Mouse (Mus musculus) kidney, adult 2 months (tissue): Measurements from ENCODE around the gene Ccdc113. TPM values are rescaled to one million over a fixed set of nuclear protein-coding genes. Genes with fewer than 3 reads are reported as not detected.
"Not testable (repeated sequence)": the region's sequence is repeated elsewhere in the genome, so short reads cannot be mapped to it uniquely, and the experiment has no call there.

Experiments
- DNase-seq: peaks from one replicate; pipeline ENCODE4 v3.0.0; 2021
- H3K27ac ChIP-seq: fragments of 200-500 bp; 2 replicates; pipeline ENCODE4 v1.5.1; 2012; ENCODE audit warnings: low read depth, low read length, control low read depth, inconsistent platforms; ENCODE audit not compliant: insufficient read depth
- H3K27me3 ChIP-seq: fragments of 200-500 bp; replicated peaks from 2 replicates; pipeline ENCODE4 v1.6.1; 2012; ENCODE audit warnings: mild to moderate bottlenecking, moderate library complexity, low read length, inconsistent platforms; ENCODE audit not compliant: control insufficient read depth, insufficient read depth
- H3K36me3 ChIP-seq: fragments of 200-500 bp; 2 replicates; pipeline ENCODE4 v1.6.1; 2012; ENCODE audit warnings: mild to moderate bottlenecking, moderate library complexity, low read length, inconsistent platforms; ENCODE audit not compliant: control insufficient read depth, insufficient read depth
- H3K4me1 ChIP-seq: fragments of 200-500 bp; 2 replicates; pipeline ENCODE4 v1.6.1; 2011; ENCODE audit warnings: low read length; ENCODE audit not compliant: control insufficient read depth, insufficient read depth
- H3K4me3 ChIP-seq: fragments of 200-500 bp; 2 replicates; pipeline ENCODE4 v1.5.1; 2011; ENCODE audit warnings: mild to moderate bottlenecking, low read depth, low read length, control low read depth; ENCODE audit not compliant: insufficient read depth
- CTCF ChIP-seq: fragments of 200-500 bp; conservative IDR thresholded peaks from 2 replicates; pipeline ENCODE4 v1.5.1; 2011; ENCODE audit warnings: low read depth, mild to moderate bottlenecking, control low read depth, low read length, moderate library complexity, mixed read lengths; ENCODE audit not compliant: insufficient read depth, insufficient read length
- POLR2A ChIP-seq: fragments of 200-500 bp; IDR thresholded peaks from one replicate; pipeline ENCODE4 v1.6.1; 2011; ENCODE audit warnings: low read depth, low read length, control low read depth
- WGBS: fragments of 180-500 bp; shearing (Covaris S2); methylation state at CpG from one replicate; pipeline ENCODE4 v1.1.7; 2018; 5-methylcytosine and 5-hydroxymethylcytosine counted together
- polyA plus RNA-seq: library from polyadenylated mRNA; depleted of rRNA; stranded (reverse); fragments of >200 nt; gene quantifications from 2 replicates; pipeline ENCODE4 v1.2.3, GENCODE M21; 2012; rRNA removed

The Ccdc113 gene
- polyA plus RNA-seq, 1 experiment: 0.13 TPM

- no peaks in the 10 kb centered on the region for H3K36me3 ChIP-seq
- no peak for DNase-seq
- H3K4me3 ChIP-seq: no peak overlapping the region
- 73% methylated on average over 2 of the region's 2 CpGs for WGBS
- H3K27ac ChIP-seq: no peak overlapping the region
- no peaks in the 10 kb centered on the region for H3K4me1 ChIP-seq
- no peaks in the 10 kb centered on the region for H3K27me3 ChIP-seq
- no peak for TF ChIP-seq POLR2A
- no peak for TF ChIP-seq CTCF
These were observed 68.3 kb downstream of the Ccdc113 start for GRCm38 (mm10) chr8:95602168-95602567.

- H3K27ac ChIP-seq, H3K27me3 ChIP-seq, H3K4me1 ChIP-seq, H3K36me3 ChIP-seq, DNase-seq, H3K4me3 ChIP-seq: not testable (repeated sequence)
- 15% methylated on average over 4 of the region's 5 CpGs for WGBS
- 0 out of 2 replicates have a peak, but pooled peaks have one; percentile 0 for TF ChIP-seq CTCF
These were observed 72.6 kb downstream of the Ccdc113 start for GRCm38 (mm10) chr8:95606509-95606908.

GRCm38 (mm10) chr8:95607210-95607609, 73.3 kb downstream of the Ccdc113 start:
- H3K4me1 ChIP-seq: no peaks in the 10 kb centered on the region
- TF ChIP-seq CTCF (no peak), POLR2A (no peak)
- no peak overlapping the region for H3K4me3 ChIP-seq
- H3K27me3 ChIP-seq: no peaks in the 10 kb centered on the region
- WGBS: 62% methylated on average over 9 of the region's 9 CpGs
- no peaks in the 10 kb centered on the region for H3K36me3 ChIP-seq
- H3K27ac ChIP-seq: no peak overlapping the region
- no peak for DNase-seq

Other genes with a start within 250 kb of the Ccdc113 start
- gene Cngb1, start 227.5 kb upstream of the Ccdc113 start, polyA plus RNA-seq: 0.38 and 1.1 TPM in 2 replicates
- gene Tepp, start 223.5 kb upstream of the Ccdc113 start, polyA plus RNA-seq: 0.22 and 0.41 TPM in 2 replicates
- gene Zfp319, start 202.1 kb upstream of the Ccdc113 start, polyA plus RNA-seq: 6.2 and 6.5 TPM in 2 replicates
- gene Usb1, start 201.8 kb upstream of the Ccdc113 start, polyA plus RNA-seq: 27.7 and 29.8 TPM in 2 replicates
- 5.3 and 5.6 TPM in 2 replicates for gene Mmp15, start 181.8 kb upstream of the Ccdc113 start, polyA plus RNA-seq
- 35.7 and 41.2 TPM in 2 replicates for gene Cfap20, start 99.2 kb upstream of the Ccdc113 start, polyA plus RNA-seq
- gene Csnk2a2, start 44.0 kb upstream of the Ccdc113 start, polyA plus RNA-seq: 15.7 and 19.6 TPM in 2 replicates
- gene Prss54, start 42.3 kb downstream of the Ccdc113 start, polyA plus RNA-seq: 0.08 TPM in 1 of 2 replicates, not detected in the other
- gene Gins3, start 99.4 kb downstream of the Ccdc113 start, polyA plus RNA-seq: 0.81 and 1.1 TPM in 2 replicates
- gene Ndrg4, start 142.9 kb downstream of the Ccdc113 start, polyA plus RNA-seq: 20.7 and 21.7 TPM in 2 replicates
- gene Setd6, start 181.8 kb downstream of the Ccdc113 start, polyA plus RNA-seq: 11.4 and 11.5 TPM in 2 replicates